Mouse (Mus musculus): ENCODE results near the gene Sart3.
"Not testable (repeated sequence)": the region's sequence is repeated elsewhere in the genome, so short reads cannot be mapped to it uniquely, and the experiment has no call there.

Sart3 gene

DNA sequence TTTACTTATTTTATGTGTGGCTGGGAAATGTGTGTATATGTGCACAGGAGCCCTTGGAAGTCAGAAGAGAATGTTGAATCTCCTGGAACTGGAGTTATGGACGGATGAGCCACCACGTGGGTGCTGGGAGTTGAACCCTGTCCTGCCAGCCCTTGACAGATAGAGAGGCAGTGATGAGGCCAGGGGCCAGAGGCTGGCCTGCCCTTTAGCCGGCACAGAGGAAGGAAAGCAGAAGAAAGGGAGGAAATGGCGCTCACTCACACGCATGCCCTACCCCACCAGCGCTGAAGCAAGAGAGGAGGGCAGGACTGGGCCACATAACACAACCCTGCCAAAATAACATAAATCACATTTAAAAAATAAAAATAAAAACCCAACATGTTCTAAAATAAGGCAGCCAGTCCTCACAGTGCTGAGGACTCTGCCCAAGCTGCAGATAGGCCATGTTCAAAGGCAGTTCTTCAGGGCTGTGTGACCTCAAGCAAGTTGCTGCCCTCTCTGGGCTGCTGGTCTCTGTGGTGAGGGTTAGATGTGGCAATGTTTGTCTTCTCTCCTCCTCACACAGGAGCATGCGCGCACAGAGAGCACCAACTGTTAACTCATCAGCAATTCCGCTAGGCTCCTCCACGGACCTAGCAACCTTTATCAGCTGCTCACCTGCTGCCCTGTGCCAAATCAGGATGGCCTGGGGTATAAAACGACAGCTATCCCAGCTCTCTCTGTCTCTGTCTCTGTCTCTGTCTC is 18.3 kb upstream of the Sart3 start:
- DNase-seq, result no peak

DNA sequence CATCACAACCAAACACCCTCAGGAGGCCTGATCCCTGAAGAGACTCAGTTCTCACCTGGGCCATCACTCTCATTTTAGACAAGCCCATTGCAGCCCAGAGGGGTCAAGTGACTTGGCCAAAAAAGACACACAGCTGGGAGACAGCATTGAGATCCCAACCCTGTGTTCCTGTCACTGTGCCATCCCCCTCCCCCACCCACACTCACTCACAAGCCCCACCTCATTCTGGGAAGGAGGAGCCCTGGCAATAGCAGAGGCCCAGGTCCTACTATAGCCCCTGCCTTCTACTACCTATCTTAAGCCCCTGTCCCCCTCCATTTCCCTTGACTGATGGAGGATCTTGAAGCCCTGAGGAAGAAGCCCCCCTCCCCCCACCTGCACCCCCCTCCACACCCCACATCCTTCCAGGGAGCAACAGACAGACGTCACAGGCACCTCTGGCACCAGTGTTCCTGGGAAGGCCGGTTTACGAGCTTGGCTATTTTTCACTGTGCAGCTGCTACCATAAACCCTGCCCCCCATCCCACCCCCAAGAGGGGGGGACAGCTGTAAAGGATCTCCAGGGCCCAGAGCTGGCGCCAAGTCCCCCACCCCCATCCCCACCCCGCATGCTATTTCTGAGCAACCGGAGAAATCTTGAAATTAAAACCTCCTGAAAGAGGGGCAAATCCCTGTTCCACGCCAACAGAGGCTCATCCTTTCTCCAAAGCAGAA is 16.9 kb upstream of the Sart3 start:
- DNase-seq, result no peak

DNA sequence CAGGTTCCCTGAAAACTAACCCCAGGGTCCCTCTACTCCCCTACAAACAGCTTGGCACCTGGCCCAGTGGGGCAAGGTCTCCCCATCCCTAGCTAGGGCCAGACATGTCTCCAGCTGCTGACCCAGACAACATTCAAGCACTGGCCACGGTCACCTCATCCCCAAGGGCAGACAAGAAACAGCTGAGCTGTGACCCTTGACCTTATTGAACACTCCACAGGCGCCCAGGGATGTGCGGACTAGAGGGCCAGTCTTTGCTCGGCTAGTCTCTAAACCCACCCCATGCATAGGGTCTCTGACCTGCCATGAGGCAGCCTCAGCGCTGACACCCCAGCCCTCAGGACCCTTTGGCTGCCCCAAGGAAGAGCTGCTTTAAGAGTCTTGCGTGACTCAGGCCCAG is 16.3 kb upstream of the Sart3 start:
- no peak for DNase-seq

DNA sequence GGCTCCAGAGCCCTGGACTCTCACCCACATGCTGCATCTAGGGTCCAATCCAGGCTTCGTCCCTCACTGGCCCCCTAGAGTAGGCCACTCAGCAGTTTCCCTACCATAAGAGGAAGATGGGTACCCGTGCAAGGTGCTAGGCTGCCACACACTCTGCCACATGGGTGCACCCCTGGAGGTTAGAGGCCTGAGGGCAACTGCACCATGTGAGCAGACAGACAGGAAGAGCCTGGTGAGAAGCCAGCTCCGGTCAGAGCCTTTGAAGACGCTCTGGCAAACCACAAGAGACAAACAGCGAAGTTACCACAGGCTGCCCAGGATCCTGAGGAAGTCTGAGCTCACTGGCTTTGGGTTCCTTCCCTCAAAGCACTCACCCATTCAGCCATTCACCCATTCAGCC is 14.7 kb upstream of the Sart3 start:
- DNase-seq, result no peak

DNA sequence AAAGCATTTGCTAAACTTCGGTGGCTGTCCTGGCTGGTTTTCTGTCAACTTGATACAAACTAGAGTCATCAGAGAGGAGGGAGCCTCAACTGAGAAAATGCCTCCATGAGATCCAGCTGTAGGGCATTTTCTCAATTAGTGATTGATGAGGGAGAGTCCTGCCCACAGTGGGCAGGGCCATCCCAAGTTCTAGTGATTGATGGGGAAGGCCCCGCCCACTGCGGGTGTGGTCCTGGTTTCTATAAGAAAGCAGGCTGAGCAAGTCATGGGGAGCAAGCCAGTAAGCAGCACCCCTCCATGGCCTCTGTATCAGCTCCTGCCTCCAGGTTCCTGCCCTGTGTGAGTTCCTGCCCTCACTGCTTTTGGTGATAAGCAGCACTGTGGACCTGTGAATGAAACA is 11.8 kb upstream of the Sart3 start:
- DNase-seq, result not testable (repeated sequence)

DNA sequence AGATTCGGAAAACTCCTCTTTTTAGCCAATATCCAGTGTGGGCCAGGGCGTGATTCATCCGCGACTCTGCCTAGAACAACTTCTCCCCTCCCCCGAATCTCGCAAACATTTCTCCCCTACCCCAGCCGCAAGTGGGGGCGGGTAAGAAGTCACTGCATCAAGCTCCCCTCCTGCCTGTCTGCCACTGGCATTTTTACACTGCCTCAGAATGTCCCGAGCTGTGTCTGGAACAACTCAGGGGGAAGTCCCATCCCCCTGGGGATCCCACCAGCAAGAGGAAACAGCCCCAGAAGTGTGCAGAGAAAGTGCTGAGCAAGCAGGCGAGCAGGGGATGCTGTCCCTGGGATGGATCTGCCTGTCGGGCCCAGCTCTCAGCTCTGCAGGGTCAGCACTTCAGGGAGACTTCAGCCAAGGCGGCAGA is 11.3 kb upstream of the Sart3 start:
- no peak for DNase-seq

DNA sequence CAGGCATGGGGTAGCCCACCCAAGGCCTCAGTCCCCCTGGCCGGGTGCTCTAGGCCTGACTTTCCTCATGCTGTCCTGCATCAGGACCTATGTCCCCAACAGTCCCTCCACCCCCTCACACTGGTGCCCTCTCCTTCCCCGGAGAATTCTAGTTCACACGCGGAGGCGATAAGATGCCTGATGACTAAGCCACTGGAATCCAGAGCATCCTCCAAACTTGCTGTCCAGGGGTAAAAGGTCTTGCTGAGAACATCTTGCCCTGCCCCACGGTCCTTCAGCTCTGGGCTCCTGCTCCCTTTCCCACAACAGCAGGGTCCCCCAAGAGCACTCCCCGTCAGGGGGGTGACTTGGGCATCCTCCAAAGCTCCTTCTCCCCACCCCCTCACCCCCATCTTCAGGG is 10.3 kb upstream of the Sart3 start:
- DNase-seq, result no peak

DNA sequence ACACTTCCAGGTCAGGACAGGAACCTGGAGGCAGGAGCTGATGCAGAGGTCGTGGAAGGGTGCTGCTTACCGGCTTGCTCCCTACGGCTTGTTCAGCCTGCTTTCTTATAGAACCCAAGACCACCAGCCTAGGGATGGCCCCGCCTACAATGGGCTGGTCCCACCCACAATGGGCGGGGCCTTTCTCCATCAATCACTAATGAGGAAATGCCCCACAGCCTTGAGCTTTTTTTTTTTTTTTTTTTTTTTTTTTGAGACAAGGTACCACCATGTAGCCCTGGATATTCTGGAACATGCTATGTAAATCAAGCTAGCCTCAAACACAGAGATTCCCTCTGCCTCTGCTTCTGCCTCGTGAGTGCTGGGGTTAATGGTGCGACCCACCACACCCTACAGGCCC is 9.6 kb upstream of the Sart3 start:
- no peak for DNase-seq

DNA sequence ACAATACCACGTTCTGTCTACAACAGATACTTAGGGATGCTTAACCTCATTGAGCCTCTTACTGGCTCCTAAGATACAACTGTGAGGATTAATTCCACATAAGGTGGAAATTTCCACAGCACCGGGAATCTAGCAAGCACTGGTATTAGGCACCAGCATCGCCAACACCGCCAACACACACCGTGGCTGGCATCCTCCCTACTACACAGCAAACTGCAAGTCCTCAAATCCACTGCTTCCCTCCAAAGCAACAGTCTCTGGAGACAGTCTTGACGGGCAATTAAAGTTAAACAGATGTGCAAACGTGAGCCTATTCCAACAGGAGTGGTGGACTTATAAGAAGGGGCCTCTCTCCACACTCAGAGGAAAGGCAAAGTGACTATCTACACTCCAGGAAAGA is 8.9 kb upstream of the Sart3 start:
- DNase-seq, result no peak

DNA sequence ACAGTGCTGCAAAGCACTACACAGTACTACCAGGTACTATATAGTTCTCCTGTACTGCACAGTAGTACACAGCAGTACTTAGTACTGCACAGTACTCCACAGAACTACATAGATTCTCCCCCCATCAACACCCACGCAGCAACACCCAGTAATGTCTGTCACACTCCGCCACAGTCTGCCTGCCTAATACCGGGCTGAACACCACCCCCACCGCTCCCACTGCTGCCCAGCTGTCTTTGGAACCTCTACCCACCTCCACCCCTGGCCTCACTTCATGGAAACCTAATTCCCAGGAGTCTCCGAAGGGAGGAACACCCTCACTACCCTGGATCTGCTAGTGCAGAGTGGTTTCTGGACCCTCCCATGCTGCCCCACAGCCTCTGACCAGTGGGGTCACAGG is 8.5 kb upstream of the Sart3 start:
- DNase-seq, result no peak

DNA sequence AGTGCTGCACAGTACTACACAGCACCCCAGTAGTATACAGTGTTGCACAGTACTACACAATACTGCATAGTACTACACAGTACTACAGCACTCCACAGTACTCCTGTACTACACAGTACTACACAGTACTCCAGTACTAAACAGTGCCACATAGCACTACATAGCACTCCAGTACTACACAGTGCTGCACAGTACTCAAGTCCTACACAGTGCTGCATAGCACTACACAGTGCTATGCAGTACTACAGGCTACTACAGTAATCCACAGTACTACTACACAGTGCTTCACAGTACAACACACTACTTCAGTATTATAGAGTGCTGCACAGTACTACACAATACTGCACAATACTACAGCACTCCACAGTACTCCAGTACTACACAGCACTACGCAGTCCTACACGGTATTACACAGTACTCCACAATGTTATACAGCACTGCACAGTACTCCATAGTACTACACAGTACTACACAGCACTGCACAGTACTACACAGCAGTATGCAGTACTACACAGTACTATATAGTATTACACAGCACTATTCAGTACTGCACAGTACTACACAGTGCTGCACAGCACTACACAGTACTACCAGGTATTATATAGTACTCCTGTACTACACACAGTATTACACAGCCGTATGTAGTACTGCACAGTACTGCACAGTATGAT is 7.9 kb upstream of the Sart3 start:
- no peak for DNase-seq

DNA sequence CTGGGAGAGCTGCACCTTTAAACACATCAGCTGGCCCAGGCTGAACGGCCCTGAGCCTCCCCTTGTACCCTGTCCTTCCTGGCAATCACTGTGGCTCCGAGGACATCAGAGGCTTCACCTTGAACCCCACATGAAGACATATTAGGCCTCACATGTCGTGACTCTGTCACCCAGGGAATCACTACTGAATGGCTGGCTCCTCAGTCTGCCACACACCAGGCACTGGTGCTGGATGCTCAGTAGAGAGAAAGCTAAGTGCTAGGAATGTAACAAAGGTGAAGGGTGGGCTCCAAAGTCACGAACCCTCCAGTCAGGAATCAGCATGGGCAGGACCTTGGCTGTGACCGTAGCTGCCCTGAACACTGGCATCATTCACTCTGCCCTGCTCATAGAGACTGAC is 7.3 kb upstream of the Sart3 start:
- no peak for DNase-seq

DNA sequence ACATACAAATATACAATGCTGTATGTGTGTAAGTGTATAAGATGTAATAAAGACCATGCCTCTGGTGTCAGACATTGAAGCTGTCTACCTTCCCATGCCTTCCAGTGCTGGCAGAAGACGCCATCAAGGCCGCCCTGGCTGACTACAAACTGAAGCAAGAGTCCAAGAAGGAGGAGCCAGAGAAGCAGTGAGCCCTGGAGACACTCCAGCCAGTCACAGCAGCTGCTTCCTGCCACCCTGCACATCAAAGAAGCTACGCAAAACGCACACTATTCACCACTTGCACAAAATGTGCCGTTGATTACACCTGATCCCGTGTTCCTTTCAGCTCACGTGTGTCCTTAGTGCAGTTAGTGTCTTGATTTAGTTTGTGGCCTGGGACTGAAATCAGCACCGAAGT is 5.4 kb upstream of the Sart3 start:
- DNase-seq, result not testable (repeated sequence)

DNA sequence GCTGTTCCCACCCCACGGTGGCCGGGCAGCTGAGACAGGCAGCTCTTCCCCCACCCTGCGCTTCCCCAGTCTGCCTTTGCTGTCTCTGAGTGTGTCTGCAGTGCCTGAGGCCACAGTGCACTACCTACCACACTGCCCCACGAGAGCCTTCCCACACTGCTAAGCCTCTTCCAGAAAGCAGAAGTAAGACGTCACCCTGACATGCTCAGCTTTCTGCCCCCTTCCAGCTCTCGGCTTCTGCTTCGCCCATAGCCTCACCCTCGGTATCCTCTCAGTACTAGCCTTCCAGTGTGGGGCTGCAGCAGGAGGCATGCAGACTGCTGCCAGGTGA is 4.6 kb upstream of the Sart3 start:
- no peak for DNase-seq

DNA sequence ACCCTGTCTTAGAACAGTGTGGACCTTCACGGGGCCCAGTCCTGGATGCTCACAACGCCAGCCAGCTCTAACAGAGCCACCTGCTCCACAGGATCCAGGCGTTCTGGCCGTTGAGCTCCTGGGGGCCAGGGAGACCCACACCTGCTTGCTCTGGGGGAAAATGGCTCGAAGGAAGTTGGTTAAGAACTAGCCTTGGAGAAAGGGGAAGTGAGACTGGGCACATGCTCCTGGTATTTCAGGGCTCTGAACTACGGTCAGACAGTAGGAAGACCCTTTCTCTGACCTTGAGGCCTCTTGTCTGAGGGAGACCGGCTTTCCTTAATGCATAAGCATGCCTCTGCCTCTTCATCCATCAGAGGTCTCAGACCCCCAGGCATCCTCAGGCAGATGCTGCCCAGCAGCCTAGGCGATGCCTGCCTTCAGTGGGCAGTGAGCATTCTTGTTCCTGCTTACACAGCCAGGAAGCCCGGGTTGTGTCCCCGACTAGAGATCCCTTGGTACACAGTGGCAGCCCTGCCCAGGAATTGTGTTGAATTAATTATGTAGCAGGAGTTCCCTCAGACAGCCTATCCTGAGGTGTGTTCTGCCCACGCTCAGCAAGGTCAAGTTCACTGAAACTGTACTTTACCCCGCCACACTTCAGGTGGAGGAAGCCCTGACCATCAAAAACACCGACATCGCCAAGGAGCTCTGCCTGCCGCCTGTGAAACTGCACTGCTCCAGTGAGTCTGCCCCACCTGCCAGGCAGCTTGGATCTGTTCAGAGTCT is 4.0 kb upstream of the Sart3 start:
- DNase-seq, result no peak

DNA sequence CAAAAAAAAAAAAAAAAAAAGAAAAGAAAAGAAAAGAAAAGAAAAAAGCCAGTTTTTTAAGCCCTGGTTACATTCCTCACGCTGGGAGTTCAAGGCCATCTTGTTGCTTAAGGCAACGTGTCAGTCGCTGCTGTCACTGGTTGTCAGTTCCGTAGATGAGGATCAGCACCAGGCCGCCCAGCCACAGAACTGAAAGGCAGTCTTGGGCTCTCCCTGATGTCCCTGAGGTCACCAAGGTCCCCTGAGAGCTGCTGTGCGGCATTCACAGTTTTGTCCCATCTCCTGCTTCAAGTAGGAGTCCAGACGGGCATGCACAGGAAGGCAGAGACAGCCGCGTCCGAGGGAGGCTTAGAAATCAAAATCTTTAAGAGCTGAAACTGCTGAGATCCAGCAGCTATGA is 3.3 kb upstream of the Sart3 start:
- no peak for DNase-seq

DNA sequence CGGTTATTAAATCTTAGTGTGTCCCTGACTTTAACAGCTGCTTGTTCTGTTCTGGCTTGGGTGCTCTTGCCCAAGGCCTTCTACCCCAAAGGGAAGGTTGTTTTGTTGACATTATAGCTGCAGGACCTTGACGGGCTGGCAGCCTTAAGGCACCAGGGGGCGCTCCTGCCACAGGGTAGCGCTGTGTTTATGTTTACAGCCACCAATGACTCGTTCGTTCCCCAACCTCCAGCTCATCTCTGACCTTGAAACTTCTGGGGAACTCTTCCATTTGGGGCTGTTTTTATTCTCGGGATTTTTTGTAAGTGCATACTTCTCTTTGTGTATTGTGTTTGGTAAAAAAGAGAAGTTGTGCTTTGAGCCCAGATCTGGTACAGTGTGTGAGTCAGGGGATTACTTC is 1.4 kb upstream of the Sart3 start:
- DNase-seq, result peak; percentile 87

DNA sequence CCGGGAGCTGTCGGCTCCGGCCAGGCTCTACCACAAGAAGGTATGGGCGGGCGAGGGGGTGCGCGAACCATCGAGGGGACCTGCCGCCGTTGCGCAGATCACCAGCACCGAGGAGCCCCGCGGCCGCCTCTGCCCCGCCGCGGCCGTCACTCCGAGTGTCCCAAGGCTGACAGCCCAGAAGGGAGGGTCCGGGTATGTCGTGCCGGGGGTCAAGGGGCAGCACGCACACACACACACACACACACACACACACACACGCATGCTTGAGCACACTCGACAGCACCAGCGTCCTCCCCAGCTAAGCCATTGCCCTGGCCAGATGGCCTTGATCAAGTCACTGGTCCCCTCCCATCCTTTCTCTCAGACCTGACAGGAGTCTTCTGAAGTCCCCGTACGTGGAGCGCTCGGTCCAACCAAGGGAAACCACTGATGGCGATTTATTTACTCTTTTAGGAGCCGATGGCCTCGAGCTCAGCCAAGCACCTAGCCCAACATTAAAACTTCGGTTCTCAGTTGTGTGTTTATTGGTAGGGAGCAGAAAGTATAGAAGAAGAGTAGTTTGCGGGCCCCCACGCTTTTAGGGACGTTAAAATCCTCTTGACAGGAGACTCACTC is 702 bp upstream of the Sart3 start:
- DNase-seq, result no peak

DNA sequence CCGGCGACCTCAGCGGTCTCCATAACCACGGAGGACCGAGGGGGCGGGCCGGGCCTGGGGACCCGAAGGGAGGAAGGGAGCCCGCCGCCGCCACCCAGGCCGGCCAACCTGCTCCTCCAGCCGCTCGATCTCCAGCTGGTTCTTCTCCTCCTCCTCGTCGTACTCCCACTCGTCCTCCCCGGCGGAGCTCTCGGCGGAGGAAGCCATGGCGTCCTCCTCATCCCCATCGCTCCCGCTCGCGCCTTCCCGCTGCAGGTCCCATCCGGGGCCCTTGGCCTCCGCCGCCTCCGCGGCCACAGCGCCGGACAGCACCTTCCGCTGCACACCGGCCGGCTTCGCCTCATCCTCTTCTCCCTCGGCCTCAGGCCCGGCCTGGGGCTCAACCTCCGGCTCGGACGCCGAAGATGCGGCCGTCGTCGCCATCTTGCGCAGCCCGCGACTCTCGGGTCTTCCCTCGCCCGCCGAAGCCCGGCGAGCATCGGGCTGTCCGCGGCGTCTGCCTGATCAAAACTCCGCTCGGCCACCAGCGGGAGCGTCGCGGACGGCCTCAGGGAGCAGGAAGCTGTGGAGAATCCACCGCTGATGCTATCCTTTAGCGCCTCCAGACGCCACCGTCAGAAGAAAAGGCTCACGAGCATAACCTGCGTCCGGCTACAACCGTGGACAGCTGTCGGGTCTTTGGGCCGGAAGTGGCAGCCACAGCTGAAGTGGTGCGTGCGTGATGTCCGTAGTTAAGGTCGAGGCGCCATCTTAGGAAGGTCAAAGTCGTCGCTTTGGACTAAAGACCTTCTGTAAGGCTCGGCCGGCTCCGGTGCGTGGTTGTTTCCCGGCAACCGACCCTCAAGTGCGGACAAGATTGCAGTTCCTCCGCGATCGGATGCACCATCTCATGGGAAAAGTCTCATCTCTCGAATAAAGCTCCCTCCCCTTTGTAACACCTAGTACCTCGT is 822 bp downstream of the Sart3 start:
- peak; percentile 76 for DNase-seq

DNA sequence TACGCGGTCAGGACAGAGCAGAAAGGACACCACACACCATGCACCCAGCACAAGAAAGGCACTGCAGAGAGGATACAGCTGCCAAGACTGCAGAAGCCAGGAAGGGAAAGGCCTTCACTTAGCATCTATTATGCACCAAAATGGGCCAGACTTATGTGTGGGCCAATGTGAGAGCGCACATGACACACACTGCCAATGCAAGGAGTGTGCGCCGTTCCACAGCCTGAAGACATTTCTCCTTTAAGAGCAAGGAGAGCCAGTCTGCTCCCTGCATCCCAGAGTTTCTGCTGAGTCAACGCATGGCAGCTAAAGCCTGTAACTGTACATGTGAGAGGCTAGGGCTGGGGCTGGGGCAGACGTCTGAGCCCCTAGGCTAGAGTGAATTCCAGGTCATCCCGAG is 3.5 kb downstream of the Sart3 start:
- DNase-seq, result no peak

DNA sequence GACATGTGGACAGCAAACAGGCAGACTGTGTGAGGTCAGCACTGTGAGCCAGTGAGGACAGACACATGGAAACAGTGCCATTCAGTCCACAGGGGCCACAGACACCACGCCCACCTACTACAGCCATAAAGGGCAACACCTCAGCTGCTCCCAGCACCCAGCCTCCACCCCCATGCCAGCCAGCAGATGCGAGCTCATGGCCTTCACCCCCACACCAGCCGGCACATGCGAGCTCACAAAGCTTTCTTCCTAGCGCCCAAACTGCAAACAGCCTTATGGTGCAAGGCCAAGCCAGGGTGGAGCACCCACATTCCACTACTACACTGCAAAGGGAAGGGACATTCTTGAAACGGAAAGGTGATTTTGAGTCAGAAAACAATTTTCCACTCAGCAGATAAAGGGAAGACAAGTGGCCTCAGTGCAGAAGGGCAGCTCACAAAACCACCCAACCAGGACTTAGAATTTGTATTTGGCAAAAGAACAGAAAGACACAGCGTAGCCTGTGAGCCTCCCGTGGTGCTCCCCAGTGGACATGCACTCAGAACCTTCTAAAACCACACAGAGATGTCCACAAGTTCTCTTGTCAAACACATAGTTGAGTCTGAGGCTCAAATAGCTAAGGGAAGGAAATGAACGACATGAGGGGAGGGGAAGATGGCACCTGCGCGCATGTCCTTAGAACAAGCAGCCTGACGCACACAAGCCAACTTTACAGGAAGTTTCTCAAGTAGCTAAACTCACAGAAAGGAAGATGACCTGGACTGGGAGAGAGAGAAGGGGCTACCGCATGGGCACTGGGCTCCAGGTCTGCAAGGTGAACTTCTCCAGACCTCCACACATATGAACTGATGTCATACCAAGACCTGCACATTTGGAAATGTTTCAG is 6.4 kb downstream of the Sart3 start:
- DNase-seq, result no peak

Data from right cerebral cortex, postnatal 4 days (tissue).